Mouse (Mus musculus) monocyte, adult 2 months (primary cell): ENCODE measurements around the gene Thrap3.

ENCODE experiments used
- DNase-seq, 2 experiments: peaks; one replicate each; pipeline ENCODE4 v3.0.0; 2022; ENCODE audit warnings: low spot score in 2 of 2, low read depth in 1 of 2

Thrap3 gene

DNA sequence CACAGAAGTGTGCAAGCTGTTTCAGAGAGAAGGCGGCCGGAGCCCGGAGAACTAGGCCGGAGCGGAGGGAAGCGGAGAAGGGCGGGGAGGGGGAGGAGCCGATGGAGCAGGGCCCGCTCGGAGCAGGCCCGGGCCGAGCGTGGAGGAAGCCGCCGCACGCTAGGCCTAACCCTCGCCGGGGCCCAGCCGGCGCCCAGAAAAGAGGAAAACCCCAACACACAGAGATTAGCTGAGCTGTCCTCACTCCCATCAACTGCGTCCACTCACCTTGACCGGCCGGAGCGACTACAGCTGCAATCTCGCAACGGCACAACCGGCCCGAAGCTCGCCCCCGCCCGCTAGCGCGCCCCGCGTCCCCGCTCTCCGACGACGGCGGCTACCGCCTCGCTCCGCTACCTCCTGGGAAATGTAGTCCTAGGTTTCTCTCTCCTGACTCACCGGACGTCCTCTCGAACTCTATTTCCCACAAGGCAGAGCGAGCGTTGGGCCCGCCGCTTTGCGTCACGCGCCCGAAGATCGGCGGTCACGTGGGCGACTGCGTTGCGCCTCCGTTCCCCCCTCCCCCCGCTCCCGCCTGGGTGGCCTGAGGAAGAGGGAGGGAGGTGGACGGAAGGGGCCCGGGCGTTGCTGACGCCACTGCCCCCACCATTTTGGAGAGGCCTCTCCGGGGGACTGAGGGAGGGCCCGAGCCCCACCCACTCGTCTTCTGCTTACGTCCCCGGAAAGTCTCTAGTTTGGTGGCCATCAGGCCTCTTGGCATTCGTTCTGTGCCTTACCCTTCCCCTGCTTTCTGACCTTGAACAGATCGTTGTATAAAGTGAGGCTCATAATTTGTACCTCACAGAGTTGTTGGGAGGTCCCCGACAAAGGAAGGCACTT lies at the start of gene Thrap3:
Thrap3 (minus strand) TSS at position 458 of the 879 bp plus-strand sequence.
- DNase-seq: peak; percentile 99

DNA sequence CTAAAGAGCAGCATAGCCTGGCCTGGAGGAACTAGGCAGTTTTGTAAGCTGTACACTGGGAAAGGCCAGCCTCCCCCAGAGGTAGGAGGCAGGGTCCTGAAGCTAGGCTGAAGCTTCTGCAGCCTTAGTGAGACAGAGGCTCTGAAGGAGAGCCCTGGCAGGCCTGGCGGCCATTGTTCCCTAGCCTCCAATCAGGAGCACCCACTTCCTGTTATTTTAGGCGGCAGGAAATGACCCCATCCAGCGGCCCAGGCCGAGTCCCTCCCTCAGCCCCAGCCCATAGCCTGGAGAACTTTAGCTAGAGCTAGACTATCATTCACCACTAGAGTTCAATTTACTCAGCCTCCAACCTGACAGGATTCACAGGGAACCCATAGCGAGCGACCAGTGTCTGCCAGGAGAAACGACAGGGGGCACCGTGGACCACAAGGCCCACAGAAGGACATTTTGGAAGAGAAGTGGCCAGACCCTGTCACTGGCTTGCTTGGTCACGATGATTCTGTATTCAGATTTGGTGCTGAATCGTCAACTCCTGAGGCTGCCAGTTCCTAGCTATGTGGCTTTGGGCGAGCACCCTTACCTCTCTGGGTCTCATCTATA lies 49.2 kb upstream of the Thrap3 start:
- peak in 1 of 2 experiments; percentile 37 for DNase-seq

DNA sequence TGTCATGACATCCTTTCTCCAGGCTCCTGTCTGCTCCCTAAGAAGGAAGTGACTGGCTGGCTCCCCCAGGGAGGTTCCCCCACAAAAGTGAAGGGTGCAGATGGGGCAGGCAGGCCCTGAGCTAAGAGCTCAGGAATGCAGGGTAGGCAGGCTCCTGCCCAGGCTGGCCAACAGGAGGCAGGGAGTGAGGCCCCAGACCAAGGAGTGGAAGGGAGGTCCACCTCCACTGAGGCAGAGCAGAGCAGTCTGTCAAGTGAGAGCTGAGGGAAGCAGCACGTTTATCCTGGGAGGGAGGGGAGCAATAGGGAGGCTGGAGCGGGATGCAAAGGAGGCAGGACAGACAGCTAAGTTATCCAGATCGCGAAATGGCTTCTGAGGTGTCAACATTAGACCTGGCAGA lies 48.1 kb upstream of the Thrap3 start:
- DNase-seq: no peak

DNA sequence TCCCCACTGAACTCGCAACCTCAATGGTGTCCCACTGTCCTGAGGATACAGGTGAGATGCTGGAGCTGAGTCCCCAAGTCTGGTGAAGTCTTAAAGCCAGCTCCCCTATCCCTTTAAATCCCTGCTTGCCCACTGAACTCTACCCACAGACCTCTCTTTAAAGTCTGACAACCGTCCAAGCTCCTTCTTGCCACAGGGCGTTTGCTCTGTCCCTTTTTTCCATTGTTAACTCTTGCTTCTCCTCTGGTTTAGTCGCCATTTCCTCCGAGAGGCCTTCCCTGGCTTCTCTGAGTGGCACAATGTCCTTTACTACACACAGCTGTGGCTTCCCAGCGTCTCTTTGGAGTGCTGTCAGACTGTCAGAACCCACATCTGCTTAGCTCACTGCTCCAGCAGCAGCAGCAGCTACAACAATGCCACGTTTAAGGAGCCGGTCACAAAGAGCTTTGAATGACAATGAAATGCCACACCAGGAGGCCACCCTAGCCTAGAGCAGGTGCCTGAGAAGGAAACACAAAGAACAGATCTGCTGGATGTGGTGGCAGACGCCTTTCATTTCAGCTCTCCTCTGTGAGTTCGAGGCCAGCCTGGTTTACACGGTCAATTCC lies 45.8 kb upstream of the Thrap3 start:
- DNase-seq: no peak

DNA sequence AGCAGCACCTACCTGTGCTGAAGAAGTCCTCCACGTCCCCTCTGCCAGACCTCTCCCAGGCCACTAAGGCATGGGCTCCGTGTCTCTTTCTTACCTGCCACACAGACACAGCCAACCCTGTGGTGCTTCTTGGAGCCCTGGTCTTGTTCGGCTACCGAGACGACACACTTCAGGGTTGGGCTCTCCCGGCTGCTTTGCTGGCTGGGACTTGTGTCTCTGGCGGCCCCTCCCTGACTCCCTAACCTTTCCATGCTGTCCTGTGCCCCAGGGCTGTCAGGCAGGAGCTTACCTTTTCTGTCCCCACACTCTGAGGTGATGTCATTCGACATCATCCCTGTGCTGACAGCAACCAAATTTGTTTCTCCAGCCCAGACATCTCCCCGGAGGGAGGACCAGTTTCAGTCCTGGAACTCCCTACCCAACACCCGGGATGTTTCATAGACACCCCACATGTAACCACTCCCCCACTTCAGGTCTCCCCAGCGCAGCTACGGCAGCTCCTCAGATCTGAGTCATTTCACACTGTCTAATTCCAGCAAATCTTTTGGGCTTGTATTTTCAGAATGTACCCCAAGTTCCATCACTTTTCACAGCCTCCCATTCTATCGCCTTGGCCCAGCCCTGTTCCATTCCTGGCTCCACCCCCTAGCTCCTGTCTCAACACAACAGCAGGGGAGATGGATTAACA lies 43.8 kb upstream of the Thrap3 start:
- DNase-seq: no peak

DNA sequence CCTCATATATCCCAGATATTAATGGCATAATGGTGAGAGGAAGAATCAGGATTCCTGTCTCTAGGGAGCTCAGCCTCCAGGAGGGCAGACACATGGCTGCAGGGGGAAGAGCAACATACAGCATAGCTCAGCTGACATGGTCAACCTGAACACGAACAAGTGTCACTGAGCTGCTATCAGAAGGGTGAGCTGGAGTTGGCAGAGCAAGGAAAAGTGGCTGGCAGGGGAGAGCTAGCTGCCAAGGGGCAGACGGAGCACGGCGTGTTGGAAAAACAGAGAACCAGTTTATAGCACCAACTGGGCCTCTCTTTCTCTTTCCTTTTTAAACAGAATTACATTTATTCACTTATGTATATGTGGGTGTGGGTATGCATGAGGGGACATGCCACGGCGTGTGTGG lies 40.0 kb upstream of the Thrap3 start:
- DNase-seq: no peak

DNA sequence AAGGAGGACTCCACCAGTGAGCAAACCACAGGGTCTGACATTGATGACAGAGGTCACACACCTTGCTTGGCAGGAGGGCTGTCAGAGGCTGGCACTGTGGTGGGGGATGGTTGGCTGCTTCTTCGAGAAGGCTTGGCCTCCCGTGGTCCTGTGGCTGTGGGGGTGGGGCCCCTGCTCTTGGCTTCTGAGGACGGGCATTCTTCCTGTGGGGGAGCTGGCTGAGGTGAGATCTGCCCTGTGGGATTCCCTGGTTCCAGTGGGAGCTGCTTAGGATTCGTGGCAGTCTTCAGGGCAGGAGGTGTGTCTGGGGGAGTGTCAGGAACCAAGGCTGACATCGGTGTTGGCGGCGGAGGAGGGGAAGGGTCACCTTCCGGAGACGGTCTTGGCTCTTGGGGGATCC lies 39.4 kb upstream of the Thrap3 start:
- no peak for DNase-seq

DNA sequence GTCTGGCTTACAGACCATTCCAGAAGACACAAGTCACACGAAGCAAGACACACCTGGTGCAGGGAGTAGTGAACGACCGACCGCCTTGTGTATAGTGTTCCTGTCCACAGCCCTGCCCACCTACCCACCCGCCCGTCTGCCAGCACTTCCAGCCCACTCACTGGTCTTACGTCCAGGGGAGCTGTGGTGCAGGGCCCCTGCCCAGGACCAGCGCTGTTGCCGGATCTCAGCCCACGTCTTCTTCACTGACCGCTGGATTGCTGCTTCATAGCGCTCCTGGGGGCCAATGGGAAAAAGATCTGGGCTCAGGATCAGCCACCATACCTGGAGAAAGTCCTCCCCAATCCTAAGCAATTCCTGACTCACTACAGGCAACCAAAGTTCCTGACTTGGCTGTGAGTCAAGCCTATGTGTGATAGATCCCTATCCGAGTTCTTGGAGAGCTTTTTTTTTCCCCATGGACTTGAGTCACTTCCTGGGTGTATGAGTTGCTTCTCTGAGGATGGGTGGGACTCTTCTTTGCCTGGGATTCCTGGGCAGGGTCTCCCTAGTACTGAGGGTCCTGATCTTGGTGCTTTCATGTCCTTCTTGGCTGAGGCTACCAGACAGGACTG lies 37.4 kb upstream of the Thrap3 start:
- DNase-seq: no peak

DNA sequence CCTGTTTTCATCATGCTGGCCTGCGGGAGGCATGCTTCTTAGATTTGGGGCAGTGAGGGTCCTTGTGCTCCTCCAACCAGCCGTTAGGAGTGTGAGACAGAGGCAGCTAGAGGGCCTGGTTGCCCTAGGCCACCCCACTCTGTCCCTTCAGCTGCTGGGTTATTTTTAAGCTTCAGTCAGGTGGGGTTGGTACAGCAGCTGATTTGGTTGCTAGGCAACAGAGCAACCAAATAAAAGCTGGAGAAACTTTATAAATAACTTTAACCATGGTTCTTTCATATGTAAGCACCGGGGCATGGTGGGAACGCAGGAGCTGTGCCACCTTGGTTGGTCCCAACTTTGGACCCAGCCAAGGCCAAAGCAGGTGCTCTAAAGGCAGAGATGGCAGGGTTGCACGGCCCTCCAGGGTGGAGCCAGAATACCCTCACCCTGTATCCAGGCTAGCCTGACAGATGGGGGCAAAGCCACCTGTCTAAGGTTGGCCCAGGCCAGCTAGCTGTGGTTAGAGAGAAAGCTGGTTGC lies 35.2 kb upstream of the Thrap3 start:
- DNase-seq: no peak

DNA sequence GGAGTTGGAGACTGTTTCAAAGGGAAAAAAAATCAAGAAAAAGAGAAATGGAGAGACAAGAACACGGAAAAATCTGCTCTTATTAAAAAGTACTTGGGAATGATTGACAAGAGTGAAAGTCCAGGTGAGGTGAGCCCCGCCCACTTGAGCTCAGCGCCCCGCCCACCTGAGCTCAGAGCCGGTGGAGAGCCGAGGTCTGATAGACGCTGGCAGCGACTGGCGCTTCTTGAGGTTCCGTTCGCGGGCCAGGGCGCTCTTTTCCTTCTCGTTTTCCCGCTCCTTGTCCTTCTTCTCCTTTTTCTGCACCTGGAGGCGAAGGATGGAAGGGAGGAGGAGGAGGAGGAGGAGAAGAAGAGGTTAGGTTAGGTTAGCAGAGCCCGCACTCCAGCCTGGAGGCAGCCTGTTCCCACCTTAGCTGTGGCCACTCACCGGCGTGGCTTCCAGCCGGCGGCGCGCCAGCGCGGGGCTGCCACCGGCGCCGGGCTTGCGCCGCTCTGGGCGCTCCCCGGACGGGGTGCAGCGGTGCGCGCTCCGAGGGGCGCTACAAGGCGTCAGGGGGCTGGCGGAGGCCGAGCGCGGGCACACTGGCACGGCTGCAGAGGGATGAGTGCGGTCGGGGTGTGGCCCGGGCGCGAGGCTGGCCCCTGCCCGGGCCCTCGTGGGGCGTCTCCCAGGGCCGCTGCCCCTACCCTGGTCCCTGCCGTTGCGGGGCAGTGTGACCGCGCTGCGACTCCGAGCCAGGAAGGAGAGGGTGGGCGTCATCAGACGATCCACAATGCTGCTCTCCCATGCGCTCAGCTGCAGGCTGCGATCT lies 34.1 kb upstream of the Thrap3 start:
- DNase-seq: no peak

DNA sequence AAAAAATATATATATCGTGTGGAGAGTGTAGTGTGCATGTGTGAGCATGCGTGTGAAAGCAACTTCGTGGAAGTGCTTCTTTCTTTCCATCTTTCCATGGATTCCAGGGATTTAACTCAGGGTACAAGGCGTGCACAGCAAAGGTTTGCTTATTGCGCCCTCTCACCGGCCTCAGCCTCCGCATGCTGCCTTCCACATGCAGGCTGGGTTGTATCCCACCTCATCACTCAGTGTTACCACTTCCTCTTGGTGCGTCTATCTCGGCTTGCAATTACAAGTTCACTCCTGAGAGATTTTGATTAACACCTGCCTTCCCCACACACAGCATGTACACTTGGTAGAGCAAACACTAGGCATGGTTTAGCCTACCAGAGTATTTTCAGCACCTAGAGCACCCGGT lies 32.6 kb upstream of the Thrap3 start:
- DNase-seq: no peak

DNA sequence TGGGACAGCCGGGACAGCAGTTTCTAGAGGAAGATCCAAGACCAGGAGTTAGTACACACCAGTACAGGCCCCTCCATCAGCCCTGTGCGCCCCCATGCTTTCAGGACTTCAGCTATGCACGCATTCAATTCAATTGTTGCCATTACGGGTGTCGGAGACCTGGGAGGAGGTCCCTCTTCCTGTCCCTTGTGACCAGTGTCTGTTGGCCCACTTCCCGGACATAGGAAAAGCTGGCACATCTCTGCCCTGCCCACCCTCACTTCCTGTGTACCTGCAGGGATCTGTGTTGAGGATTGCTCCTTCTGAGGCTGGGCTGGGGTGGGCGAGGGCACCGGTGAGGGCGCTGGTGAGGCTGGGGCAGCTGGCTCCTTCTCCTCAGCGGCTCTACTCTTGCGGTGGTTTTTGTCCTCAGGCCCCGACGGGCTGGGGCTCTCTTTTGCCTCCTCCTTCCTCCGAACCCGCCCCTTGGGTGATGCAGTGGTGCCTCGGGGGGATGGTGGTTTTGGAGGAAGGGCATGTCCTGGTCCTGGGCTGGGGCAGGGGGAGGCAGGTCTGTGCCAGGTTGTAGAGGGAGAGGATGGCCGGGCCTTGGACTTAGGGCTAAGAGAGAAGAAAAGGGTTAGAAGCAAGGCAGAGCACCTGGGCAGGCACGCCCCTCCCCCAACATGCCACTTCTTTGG lies 32.1 kb upstream of the Thrap3 start:
- no peak for DNase-seq

DNA sequence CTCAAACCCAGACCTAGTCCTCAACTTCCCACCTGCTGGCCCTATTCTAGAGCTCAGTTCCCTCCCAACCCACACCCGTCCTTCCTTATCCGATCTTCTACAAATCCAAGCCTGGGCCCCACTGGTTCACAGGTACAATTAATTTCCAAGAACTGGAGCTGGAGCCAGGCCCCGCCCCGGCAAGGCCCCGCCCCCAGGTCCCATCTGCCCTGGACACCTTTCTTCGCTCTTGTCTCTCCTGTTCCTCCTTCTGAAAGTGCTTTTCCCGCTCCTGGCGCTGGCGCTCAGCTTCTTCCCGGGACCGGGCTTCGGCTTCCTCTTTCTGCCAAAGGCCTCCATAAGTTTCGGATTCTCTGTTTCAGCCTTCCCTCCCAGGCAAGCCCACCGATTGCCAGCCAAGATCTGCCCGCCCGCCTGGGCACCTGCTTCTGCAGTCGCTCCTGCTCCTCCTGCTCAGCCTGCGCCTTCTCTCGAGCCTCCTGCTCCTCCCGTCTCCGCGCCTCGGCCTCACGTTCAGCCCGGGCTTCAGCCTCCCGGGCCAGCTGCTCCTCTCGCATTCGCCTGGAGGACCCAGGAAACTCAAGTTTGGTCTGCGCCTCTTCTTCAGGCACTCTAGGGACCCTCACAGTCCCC lies 31.2 kb upstream of the Thrap3 start:
- DNase-seq: no peak

DNA sequence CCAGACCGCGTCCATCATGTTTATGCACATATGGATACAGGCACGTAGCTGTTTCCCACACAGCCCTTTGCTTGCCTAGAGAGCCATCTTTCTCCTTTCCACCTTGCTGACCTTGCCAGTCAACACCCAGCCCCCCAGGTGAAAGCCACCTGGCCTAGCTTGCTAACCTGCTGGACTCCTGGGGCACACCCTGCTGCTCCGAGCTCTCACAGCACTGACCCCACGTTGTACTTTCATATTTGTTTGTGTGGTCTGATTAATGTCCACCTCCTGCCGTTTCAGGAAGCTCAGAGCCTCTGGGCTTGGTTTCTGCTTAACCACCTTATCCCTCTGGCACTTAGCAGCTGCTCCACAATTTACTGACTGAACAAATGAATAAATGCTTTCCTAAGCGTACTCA lies 27.3 kb upstream of the Thrap3 start:
- DNase-seq: no peak

DNA sequence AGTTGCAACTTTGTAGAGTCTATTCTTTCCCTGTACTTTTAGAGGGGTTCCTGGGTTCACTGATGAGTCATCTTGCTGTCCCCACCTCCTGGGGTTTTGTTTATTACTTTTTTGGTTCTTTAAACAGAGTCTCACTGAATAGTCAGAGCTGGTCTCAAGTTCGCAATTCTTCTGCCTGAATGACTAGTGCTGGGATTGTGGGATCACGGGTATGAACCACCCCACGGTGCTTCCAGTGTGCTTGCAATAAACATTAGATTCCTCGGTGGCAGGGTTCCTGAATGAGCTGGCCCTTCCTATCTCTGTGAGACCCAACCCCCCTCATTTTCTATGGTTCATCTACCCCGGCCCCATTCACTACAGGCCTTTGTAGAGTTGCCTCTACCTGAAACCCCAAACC lies 25.6 kb upstream of the Thrap3 start:
- no peak for DNase-seq

DNA sequence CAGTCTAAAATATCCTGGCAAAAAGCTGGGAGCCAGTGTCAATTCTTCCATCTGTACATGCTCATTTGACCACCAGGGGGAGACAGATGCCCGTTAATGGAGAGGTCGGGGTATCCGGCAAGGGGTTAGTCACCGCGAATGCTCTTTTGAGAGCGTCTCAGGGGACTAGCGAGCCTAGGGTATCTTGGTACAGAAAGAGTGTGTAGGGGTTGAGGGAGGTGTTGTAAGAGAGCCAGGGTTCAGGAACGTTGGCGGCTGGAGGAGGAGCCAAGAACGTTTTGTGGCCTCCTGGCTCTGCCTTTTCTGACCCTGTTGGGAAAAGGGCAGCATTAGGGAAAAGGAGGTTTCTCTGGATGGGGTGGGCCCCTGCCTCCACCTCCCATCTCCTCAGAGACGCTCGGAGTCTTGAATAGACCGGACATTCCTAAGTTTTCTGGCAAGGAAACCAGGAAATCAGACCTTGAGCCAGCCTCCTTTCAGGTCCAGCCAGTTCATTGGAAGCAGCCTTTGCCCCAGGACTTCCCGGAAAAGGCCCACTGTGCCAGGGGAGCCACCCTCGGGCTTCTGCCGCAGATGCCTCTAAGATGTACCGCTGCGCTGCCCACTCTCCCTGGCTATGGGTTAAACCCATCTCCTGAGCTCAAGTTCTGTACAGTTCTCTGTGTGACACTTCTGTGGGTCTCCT lies 24.7 kb upstream of the Thrap3 start:
- peak; percentile 51 to 78 for DNase-seq

DNA sequence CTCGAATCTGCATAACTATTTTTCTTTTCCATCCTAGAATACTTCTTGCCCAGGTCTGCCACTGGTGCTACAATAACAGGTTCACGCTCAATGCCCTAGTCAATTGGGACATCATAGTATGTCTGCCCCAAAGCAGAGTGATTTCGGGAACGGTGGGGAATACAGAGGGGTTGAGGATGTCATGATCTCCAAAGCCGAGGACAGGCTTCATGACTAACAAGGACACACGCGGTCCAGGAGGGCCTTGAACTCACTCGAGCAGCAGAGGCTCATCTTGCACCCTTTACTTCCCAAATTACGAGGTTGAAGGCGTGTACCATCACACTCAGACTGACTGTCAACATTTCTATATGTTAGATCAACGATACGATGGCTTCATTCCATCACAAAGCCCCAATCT lies 24.1 kb upstream of the Thrap3 start:
- DNase-seq: no peak

DNA sequence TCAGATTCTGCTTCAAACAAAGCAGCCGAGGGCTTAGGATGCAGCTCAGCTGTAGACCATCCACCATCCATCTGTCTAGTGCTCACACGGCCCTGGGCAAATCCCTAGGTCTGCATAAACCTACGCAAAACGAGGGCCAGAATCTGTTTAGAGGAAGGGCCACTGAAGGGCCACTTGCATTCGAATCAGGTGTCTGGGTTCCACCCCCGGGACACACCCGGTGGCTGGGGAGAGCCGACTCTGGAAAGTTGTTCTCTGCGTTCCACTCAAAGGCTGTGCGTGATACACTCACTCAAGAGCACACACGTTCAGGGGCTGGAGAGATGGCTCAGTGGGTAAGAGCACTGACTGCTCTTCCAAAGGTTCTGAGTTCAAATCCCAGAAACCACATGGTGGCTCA lies 20.1 kb upstream of the Thrap3 start:
- DNase-seq: no peak

DNA sequence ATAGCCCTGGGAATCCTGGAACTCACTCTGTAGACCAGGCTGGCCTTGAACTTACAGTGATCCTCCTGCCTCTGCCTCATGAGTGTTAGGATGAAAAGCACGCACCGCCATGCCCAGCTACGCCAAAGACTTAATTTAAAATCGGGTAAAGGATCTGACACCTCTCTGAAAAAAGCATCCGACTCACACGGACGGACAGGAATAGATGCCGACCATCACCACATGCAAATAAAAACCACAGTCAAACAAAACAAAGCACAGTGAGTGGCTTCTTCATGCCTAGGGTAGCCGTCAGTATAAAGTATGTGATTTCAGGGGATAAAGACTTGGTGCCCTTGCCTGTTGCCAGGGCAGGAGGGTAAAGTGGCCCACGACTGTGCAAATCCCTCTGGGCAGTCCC lies 17.5 kb upstream of the Thrap3 start:
- no peak for DNase-seq
